Mouse (Mus musculus) testis, postnatal 10 days (tissue): ENCODE measurements around the gene Slc5a10.
A peak's percentile ranks its signal among the peaks of the same experiment; 100 is the strongest.

Experiments
- DNase-seq: peaks from one replicate; pipeline ENCODE4 v3.0.0; 2021; ENCODE audit warnings: low spot score

Gene Slc5a10

DNA sequence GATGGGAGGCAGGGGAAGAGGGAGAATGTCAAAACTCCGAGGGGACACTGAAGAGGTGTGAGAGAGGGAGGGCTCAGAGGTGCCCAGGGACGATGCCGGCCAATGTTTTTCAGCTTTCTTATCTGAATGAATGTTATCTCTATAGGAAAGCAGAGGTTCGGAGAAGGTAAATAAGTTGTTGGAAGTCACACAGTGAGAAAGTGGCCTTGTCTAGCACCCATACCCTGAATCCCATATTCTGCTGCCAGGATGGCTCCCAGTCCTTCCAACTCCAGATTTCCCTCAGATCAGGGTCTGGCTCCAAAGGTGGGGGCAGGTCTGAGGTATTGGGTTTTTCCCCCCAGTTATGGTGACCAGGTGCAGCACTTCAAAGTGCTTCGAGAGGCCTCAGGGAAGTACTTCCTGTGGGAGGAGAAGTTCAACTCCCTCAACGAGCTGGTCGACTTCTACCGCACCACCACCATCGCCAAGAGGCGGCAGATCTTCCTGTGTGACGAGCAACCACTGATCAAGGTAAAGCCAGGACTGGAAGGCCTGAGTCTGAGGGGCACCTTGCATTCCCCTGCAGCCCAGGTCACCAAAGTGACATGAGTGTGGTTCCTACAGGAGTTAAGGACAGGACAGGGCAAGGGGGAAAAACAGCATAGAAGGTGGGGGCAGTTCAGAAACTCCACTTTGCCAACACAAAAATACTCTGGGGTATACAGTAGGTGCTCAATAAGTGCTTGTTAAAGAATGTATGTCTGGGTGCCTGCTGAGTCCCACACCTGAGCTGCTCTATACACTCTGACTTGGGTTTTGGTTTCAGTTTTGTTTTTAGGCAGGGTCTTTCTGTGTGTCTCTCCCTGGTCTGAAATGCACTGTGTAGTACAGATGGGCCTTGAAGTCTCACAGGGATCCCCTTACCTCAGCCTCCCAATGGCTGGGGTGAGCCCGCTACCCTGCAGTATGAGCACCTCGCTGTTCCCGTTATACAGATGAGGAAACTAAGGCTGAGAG, 50.8 kb downstream of the Slc5a10 start:
- no peak for DNase-seq

GRCm38 (mm10) chr11:61667782-61668181, 52.8 kb downstream of the Slc5a10 start:
- DNase-seq, result no peak

GRCm38 (mm10) chr11:61667248-61667647, 53.4 kb downstream of the Slc5a10 start:
- DNase-seq, result no peak

GRCm38 (mm10) chr11:61665991-61666799, 54.4 kb downstream of the Slc5a10 start:
- peak; percentile 73 for DNase-seq

GRCm38 (mm10) chr11:61665401-61665800, 55.2 kb downstream of the Slc5a10 start:
- DNase-seq, result no peak

GRCm38 (mm10) chr11:61662189-61662588, 58.4 kb downstream of the Slc5a10 start:
- DNase-seq, result no peak

DNA sequence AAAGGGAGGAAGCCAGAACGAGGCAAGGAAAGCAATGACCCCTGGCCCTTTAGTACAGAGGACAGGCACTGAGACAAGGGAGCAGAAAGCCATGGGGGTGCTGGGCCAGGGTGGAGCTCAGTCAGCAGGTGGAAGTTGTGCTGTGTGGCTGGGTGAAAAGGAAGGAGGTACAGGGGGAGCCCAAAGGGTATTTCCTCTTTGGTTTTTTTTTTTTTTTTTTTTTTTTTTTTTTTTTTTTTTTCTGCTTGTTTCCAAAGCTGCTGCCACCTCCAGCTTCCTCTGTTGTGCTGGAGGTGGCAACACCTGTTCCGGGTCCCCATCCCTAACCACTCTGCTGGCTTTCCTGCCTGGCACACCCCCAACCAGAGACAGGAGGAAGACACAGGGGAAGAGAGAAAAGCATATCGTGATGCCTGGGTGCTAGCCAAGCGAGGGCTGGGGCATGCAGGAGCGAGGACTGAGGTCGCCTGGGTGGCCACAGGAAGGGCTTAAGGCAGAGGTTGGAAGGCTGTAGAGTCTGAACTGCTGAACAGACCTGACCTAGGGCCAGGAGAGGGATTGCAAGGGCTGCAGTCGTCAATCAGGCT, 59.7 kb downstream of the Slc5a10 start:
- DNase-seq, result no peak

DNA sequence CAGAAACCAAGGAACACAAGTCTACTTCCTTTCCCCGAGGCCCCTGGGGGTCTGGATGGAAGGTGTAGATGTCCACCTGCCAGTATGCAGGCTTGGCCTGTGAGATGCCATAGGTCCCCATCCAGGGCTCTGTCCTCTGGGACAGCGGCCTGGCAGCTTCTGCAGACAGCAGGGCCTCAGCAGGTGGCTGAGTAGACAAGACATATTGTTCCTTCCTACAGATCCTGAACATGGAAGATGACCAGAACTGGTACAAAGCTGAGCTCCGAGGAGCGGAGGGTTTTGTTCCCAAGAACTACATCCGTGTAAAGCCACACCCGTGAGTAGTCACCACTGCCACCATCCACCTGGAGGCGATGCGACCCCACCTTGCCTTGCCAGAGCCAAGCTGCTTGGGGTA, 60.6 kb downstream of the Slc5a10 start:
- no peak for DNase-seq

DNA sequence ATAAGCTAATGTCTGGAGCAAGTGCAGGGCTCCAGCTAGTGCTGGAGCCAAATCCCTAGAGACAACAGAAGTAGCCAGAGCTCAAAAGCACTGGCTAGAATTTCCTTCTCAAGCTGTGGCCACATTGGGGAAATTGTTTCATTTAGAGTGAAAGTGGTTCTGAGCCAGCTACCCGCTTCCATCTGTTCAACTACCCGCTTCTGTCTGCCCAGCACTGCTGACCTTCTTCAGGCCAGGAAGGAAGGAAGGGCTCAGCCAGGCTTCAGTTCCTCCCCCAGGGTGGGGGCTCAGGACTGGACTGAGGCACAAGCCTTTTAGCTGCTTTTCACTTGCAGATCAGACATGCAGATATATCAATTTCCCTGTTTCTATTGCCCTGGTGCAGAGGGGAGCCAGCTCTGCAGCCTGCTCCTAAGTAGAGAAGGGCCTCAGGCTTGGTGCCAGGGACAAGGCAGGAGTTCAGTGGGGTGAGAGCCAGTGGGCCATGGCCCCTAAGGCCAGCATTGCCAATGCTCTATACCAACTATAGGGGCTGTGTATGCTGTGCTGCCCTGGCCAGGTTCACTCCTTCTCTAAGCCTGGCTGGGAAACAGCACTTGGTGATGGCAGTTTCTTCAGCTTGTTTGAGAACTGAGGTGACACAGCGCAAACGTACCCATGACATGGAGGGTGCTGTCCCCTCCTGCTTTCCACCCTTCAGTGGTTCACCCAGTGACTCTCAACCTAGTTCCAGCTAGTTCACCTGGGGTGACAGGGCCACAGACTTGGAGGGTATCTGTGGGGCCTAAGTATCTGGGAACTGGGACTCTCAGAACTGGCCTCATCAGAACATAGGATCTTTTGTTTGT, 61.4 kb downstream of the Slc5a10 start:
- DNase-seq, result no peak

- DNase-seq, result no peak
Measured at GRCm38 (mm10) chr11:61658360-61658922, 62.2 kb downstream of the Slc5a10 start.

- DNase-seq, result no peak
Measured at GRCm38 (mm10) chr11:61657432-61657831, 63.2 kb downstream of the Slc5a10 start.

- DNase-seq, result no peak
Measured at GRCm38 (mm10) chr11:61656148-61656850, 64.3 kb downstream of the Slc5a10 start.

GRCm38 (mm10) chr11:61655649-61656048, 65.0 kb downstream of the Slc5a10 start:
- DNase-seq, result no peak

GRCm38 (mm10) chr11:61654786-61655311, 65.8 kb downstream of the Slc5a10 start:
- no peak for DNase-seq

GRCm38 (mm10) chr11:61653568-61653967, 67.1 kb downstream of the Slc5a10 start:
- no peak for DNase-seq

- no peak for DNase-seq
Measured at GRCm38 (mm10) chr11:61652686-61653447, 67.8 kb downstream of the Slc5a10 start, which contains the start of gene Grap. Gene Grap (plus strand): TSS chr11:61653265.

- DNase-seq, result no peak
Measured at GRCm38 (mm10) chr11:61652216-61652615, 68.4 kb downstream of the Slc5a10 start.

DNA sequence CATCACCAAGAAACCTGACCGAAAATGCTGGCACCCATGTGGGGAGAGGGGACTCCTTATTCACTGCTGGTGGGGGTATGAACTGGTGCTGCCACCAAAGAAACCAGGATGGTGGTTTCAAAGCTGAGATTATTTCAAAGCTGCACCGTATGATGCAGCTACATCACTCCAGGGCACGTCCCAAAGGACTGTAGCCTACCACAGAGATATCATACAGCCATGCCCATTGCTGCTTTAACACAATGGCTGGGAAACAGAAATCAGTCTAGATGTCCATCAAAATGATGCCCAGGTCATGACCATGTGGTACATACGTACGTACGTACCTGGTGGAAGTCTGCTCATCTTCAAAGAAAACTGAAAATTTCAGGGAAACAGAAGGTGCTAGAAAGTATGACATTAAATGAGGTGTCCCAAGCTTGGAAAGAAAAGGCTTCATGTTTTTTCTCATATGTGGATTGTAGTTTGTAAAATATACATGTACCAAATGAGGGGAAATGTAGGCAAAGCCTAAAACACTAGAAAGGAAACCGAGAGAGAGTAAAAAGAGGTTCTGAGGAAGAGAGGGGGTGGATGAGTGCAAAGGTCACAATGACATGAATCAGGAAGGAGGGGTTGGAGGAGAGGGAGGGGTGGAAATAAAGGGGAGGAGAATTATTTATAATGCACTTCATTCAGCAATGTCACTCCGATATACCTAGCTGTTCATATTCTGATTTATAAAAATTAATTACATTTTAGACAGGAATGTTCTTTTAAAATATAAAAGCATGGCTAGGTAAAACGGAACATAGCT, 70.0 kb downstream of the Slc5a10 start:
- DNase-seq, result no peak

DNA sequence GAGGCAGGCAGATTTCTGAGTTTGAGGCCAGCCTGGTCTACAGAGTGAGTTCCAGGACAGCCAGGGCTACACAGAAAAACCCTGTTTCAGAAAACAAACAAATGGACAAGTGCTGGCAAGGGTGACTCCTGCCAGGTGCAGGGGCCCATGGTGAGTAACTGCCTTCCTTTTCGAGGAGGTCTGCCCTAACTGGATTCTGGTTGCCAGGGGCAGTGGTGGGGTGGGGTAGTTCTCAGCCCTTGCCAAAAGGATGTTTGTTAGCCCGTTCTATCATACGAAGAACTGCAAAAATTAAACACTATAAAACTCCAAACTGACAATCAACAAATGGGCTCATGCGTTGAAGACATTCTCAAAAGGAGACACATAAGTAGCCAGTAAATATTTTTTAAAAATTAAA, 71.0 kb downstream of the Slc5a10 start:
- DNase-seq, result no peak
